Mouse (Mus musculus) adrenal gland, adult 8-10 months (tissue): ENCODE results near the gene Tmem104. TPM values are rescaled to one million over a fixed set of nuclear protein-coding genes. Genes with fewer than 3 reads are reported as not detected.
A peak's percentile ranks its signal among the peaks of the same experiment; 100 is the strongest.

Experiments
- DNase-seq: peaks from one replicate; pipeline ENCODE4 v3.0.0; 2022
- total RNA-seq, 4 experiments: library from RNA; stranded (reverse); gene quantifications; 2 replicates each; pipeline ENCODE4 v1.2.4; 2022

The Tmem104 gene
- total RNA-seq, 4 experiments from 2014 or later: 24.8 to 34.0 (median 27.3) TPM

DNA sequence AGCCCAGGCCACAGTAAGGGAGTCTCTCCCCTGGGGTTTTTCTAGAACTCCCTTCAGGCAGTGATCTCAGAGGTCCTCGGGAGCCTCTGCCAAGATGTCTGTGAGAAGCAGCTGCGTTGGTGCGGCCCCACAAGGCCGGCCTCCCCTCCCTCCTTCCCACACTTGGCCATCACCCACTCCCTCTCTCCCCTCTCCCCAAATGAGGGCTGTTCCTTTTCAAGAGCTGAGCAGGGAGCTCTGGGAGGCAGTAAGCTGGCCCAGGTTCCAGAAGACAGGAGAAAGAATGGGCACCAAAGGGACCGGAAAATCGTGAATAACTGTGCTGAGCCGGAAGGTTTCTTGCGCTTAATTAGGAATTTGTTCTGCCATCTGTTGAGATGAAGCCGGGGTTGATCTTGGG is 44.6 kb downstream of the Tmem104 start:
- no peak for DNase-seq

DNA sequence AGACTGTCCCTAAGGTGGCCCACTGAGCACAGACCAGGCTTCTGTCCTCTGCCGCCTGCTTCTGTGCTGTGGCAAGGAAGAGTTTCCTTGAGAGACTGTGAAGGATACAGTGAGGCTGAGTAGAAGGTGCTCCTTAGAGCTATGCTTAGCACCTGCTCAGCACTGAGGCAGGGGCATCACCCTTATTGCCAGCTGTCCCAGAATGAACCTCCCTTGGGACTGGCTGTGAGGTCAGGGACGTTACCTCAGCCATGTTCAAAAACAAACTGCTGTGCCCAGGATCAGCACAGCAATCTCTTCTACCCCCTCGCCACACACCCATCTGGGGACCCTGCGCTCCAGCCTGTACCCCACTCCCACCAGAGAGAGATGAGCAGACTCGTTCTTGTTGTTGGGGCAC is 45.6 kb downstream of the Tmem104 start:
- DNase-seq: no peak

- no peak for DNase-seq
Observed at GRCm38 (mm10) chr11:115233526-115234290, 46.4 kb downstream of the Tmem104 start.

DNA sequence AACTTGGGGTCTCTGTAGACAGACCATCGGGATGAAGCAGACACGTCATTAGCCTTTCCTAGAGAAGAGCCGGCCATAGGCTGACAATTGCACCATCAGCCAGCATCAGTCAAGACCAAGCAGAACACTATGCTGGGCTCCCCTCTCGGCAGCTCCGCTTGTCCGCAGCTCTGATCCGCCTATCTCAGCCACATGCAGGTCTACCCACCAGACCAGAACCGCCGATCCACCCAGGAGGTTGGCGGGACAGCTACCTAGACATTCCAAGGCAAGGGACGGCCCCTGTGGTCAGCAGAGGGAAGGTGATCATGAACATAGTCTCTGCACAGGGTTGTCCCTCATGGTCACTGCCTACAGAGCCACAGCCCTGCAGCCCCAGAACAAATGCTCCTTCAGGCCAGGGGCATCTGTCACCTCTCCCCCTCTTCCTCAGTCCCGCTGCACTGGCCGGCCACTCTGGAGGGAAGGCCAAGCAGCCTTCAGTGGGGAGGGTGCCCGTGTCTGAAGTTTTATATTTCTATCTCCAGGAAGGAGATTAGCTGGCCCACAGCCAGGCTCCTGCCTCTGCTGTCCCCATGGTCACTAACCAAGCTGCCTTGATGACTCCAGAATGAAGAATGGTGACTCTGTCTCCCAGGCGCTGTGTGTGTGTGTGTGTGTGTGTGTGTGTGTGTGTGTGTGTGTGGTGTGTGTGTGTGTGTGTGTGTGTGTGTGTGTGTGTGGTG is 47.2 kb downstream of the Tmem104 start:
- DNase-seq: peak; percentile 51

DNA sequence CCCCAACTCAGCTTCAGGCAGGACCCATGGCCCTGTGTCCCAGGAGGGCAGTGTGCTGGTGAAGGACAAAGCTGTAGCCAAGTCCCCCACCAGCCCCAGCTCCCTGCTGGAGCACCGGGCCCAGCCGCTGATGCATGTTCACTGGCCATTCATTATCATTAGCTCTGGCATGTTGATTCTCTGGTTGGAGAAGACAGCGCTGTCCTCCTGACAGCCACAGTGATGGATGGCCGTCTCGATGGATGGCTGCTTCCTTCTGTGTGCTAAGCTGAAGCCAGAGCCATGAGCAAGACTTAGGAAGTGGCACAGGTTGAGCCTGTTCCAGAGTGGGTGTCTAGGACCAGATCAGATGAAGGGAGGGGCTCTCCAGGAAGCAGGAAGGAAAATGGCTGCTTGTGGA is 49.3 kb downstream of the Tmem104 start:
- no peak for DNase-seq

- peak; percentile 27 for DNase-seq
Observed at GRCm38 (mm10) chr11:115241402-115241801, 54.1 kb downstream of the Tmem104 start.

- DNase-seq: no peak
Observed at GRCm38 (mm10) chr11:115242746-115243145, 55.5 kb downstream of the Tmem104 start.

- no peak for DNase-seq
Observed at GRCm38 (mm10) chr11:115243783-115244182, 56.5 kb downstream of the Tmem104 start.

DNA sequence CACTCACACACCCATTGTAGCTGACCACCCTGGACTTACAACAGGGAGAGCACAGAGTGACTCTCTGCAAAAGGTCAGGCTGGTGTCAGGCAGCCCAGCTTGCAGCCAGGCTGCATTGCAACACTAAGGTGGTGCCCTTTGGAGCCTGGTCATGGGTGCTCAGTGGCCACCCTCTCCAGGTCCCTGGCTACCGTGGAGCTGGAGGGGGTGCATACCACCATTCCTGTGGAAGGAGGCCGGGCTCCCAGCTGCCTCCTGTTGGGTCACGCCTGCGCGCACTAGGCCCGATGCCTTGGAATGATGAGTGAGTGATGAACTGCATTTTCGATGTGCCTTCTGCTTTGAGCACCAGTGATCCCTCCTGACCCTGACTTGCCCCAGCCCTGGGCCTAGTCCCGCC is 57.6 kb downstream of the Tmem104 start:
- no peak for DNase-seq

DNA sequence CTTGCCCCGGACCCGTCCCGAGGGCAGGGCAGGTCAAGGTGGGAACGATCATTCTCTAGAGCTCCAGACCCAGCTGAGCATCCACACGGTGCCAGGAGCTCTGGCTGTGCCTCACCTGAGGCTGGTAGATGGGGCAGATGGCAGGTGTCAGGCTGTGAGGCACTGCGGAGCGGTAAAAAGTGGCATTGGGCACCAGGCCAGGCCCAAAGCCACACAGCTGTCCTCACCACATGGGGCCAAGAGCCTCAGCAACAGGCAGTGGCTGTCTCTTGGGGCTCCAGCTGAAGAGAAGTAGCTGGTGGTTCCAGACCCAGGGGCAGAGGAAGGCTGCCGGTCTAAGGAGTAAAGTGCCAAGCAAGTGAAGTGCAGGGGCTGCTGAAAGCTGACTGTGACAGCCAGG is 59.1 kb downstream of the Tmem104 start:
- no peak for DNase-seq

DNA sequence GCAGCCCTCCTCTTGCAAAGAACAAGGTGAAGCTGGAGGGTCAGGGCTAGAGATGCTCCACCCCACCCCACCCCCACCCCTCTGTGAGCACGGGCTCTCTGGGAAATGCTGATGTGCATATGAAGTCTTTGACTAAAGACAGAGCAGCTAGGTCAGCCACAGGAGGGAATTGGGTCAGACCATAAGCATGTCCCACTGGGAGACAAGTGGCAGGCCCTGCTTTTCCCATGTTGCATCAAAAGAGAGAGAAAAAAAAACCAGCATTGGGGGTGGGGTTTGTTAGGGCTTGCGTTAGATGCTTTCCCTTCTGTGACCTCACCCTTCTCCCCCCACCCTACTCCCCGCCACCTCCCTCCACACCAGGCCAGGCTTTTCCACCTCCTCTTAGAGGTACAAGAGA is 60.0 kb downstream of the Tmem104 start:
- no peak for DNase-seq

GRCm38 (mm10) chr11:115247945-115248344 is 60.7 kb downstream of the Tmem104 start:
- DNase-seq: no peak

DNA sequence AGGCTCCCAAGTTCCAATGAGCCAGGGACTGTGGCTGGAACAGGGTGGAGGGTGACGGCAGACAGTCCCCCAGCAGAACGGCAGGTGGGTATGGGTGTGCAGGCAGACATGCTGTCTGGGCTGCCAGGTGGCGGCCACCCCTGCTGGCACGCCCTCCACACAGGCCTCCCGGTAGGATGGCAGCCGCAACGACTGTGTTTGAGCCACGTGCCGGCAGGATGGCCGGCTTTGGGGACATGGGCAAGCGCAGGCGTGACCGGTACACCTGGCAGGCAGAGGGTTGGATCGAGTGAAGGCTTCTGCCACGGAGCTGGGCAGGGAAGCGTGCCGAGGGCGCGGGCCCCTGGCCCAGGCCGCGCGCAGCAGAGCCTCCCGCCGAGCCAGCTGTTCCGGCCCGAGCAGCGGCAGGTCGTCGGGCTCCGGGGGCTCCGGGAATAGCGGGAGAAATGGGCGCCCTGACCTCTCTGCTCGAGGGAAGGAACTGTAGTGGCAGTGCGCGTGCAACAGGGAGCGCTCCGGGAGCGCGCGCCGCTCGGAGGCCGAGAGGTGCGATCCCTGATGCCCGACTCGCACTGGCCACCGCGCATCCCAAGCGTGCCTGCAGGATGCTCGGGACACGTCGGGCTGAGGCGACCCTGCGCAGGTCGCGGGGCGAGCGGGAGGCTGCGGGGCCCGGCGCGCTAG is 62.6 kb downstream of the Tmem104 start:
- no peak for DNase-seq

DNA sequence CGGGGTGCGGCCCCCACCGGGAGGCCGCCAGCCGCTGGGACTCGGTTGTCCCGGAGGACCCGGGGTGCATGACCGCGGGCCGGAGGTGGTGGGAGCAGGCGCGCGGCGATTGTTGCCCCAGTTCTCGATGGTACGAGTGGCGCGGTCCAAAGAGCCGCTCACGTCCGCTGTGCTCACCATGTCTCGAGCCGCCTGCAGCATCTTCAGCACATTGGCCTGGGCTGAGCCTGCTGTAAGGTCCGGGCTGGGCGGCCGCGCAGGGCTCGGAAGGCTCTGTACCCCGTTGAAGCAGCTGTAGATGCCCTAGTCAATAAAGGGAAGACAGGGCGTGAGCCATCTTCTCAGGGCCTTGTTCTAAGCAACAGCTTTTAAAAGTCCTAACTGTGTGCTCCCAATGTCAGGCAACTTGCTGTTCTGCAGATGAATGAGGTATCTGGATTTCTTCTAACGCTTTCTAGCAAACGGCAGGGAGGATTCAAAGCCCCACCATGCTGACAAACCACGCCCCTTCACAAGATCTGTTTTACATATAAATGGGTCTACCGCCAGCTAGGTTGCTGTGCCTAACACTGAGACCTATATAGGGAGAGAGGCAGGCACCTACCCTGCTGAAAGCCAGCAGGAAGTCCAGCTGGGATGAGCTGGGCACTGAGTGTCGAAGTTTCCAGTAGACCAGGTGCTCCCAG is 63.3 kb downstream of the Tmem104 start:
- DNase-seq: no peak

- DNase-seq: no peak
Observed at GRCm38 (mm10) chr11:115251258-115251657, 64.0 kb downstream of the Tmem104 start.

- no peak for DNase-seq
Observed at GRCm38 (mm10) chr11:115257775-115258510, 70.7 kb downstream of the Tmem104 start.

DNA sequence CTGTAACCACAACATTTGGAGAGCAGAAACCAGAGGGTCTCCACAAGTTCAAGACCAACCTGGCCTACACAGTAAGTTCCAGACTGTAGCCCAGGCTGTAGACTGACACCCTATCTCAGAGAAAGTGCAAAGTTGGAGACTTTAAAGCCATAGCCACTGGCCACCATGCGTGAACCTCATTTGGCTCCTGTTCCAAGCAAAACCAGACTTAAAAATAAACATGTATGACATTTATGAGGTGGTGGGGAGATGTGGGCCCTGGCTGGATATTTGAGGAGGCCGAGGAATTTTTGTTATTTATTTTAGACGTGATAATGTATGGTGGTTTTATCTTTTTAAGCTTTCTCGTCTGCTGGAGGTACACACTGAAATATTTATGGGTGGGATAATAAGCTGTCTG is 71.8 kb downstream of the Tmem104 start:
- no peak for DNase-seq

- DNase-seq: no peak
Observed at GRCm38 (mm10) chr11:115262954-115263353, 75.7 kb downstream of the Tmem104 start.

DNA sequence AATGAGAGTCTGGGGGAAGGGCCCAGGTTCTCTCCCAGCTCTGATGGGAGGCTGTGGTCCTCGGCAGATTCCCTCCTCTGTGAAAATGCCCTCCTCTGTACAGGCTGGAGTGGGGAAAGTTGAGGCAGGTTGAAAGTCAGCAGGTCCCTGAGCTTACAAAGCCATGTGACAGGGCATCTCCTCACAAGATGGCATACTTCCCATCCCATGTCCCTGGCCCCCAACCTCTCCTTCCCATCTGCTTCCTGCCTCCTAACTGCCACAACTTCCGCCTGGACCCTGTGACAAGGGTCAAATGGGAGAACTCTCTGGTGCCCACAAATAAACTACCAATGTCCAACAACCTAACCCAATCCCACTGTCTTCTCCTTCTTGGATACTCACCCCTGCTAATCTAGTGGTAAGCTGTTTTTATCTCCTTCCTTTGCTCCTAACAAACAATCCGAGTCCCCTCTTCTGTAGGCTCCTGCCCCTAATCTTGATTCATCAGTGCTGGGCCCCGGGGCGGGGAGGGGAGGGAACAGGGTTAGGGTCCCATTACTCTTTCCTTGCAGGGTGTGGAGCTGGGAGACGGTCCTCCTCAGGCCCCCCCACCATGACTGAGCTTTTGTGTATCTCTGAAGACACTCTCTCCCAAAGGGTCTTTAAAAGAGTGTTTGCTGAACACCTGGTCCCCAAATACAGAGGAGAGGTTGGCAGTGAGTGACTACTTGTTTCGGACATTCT is 77.0 kb downstream of the Tmem104 start:
- DNase-seq: no peak

DNA sequence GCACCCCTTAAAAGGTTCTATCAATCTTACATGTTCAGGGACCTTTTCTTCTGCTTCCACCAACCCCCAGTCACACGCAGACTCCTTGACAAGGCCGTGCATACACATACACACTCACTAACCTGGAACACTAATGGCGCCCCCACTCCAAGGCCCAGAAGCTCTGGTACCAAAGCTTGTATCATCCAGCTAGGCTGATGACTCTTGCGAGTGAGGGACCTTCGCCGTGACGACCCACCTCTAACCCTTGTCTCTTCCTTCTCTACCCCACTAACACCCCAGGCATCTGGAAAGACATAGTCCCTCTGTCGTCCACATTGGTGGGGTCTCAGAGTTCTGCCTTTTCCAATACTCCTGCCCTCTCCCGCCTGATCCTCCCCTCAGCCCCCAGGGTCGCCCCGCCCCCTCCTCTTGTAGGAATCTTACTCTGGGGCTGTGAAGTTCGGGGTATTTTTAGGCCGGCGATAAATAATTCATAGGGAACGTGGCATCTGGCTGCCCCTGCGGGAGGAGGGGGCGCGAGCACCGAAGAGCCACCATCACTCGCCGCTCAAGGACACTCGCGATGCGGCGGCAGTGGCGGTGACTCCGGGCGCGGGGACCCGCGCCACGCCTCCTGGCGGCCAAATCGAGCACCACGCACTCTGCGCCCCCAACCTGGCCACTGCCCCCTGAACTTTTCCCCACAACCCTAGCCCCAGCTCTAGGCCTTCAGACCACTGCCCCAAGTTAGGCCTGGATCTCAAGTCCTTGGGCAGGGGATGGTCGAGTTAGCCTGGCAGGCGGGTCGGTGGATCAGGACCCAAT is 77.8 kb downstream of the Tmem104 start:
- DNase-seq: no peak
